Mouse (Mus musculus): ENCODE measurements around the gene Wdr1. TPM values are rescaled to one million over a fixed set of nuclear protein-coding genes. Genes with fewer than 3 reads are reported as not detected.

Gene Wdr1
- polyA plus RNA-seq, 1 experiment from 2014 or later: 241 TPM

- no peak overlapping the region for H3K4me3 ChIP-seq (ENCODE audit: low read depth, low read length)
These were observed 66.4 kb downstream of the Wdr1 start for GRCm38 (mm10) chr5:38496491-38497057.

GRCm38 (mm10) chr5:38493890-38494289, 69.1 kb downstream of the Wdr1 start:
- no peak overlapping the region for H3K4me2 ChIP-seq (ENCODE audit: low read depth, low read length)
- H3K9ac ChIP-seq (ENCODE audit: low read depth, low read length): no peak overlapping the region
- no peaks in the 10 kb centered on the region for H3K4me1 ChIP-seq (ENCODE audit: control insufficient read depth, insufficient read depth, low read length)
- no peaks in the 10 kb centered on the region for H3K36me3 ChIP-seq (ENCODE audit: control insufficient read depth, insufficient read depth, low read length)
- H3K4me3 ChIP-seq (ENCODE audit: low read depth, low read length): no peak overlapping the region
- WGBS: 93% methylated on average over 6 of the region's 6 CpGs
- ATAC-seq (ENCODE audit: low read depth): no peak
- H3K9me3 ChIP-seq (ENCODE audit: control insufficient read depth, low read length): no peaks in the 10 kb centered on the region
- no peak overlapping the region for H3K27ac ChIP-seq (replicated peaks; ENCODE audit: low read depth, low read length)
- no peaks in the 10 kb centered on the region for H3K27me3 ChIP-seq (replicated peaks; ENCODE audit: control insufficient read depth, insufficient read depth, low read length)
- DNase-seq (ENCODE audit: low spot score): no peak

More at GRCm38 (mm10) chr5:38496491-38497057, 66.4 kb downstream of the Wdr1 start:
- ATAC-seq (ENCODE audit: low read depth) (no peak), DNase-seq (ENCODE audit: low spot score) (no peak)
- Histone ChIP-seq H3K4me2 (ENCODE audit: low read depth, low read length) (no peak overlapping the region), H3K36me3 (ENCODE audit: control insufficient read depth, insufficient read depth, low read length) (no peaks in the 10 kb centered on the region), H3K27me3 (replicated peaks; ENCODE audit: control insufficient read depth, insufficient read depth, low read length) (no peaks in the 10 kb centered on the region), H3K4me1 (ENCODE audit: control insufficient read depth, insufficient read depth, low read length) (no peaks in the 10 kb centered on the region), H3K9ac (ENCODE audit: low read depth, low read length) (no peak overlapping the region), H3K27ac (replicated peaks; ENCODE audit: low read depth, low read length) (no peak overlapping the region), H3K9me3 (ENCODE audit: control insufficient read depth, low read length) (no peaks in the 10 kb centered on the region)
- WGBS: 76% methylated on average over 8 of the region's 8 CpGs

- ATAC-seq (ENCODE audit: low read depth) (no peak), DNase-seq (ENCODE audit: low spot score) (no peak)
- Histone ChIP-seq H3K27ac (replicated peaks; ENCODE audit: low read depth, low read length) (no peak overlapping the region), H3K36me3 (ENCODE audit: control insufficient read depth, insufficient read depth, low read length) (no peaks in the 10 kb centered on the region), H3K9ac (ENCODE audit: low read depth, low read length) (no peak overlapping the region), H3K4me3 (ENCODE audit: low read depth, low read length) (no peak overlapping the region), H3K9me3 (ENCODE audit: control insufficient read depth, low read length) (no peaks in the 10 kb centered on the region), H3K4me1 (ENCODE audit: control insufficient read depth, insufficient read depth, low read length) (0 out of 2 replicates have a peak, but pooled peaks cover 3% of the 10 kb centered on the region), H3K4me2 (ENCODE audit: low read depth, low read length) (no peak overlapping the region), H3K27me3 (replicated peaks; ENCODE audit: control insufficient read depth, insufficient read depth, low read length) (no peaks in the 10 kb centered on the region)
- WGBS: 89% methylated on average over 8 of the region's 8 CpGs
These were observed 71.3 kb downstream of the Wdr1 start for GRCm38 (mm10) chr5:38491763-38492162.

- no peak overlapping the region for H3K4me2 ChIP-seq (ENCODE audit: low read depth, low read length)
- DNase-seq (ENCODE audit: low spot score): no peak
- H3K27ac ChIP-seq (replicated peaks; ENCODE audit: low read depth, low read length): no peak overlapping the region
- 0 out of 2 replicates have a peak, but pooled peaks cover 3% of the 10 kb centered on the region for H3K4me1 ChIP-seq (ENCODE audit: control insufficient read depth, insufficient read depth, low read length)
- ATAC-seq (ENCODE audit: low read depth): no peak
- H3K36me3 ChIP-seq (ENCODE audit: control insufficient read depth, insufficient read depth, low read length): no peaks in the 10 kb centered on the region
- no peaks in the 10 kb centered on the region for H3K27me3 ChIP-seq (replicated peaks; ENCODE audit: control insufficient read depth, insufficient read depth, low read length)
- H3K9me3 ChIP-seq (ENCODE audit: control insufficient read depth, low read length): no peaks in the 10 kb centered on the region
- WGBS: 81% methylated on average over 4 of the region's 4 CpGs
- H3K9ac ChIP-seq (ENCODE audit: low read depth, low read length): no peak overlapping the region
- no peak overlapping the region for H3K4me3 ChIP-seq (ENCODE audit: low read depth, low read length)
These were observed 73.3 kb downstream of the Wdr1 start for GRCm38 (mm10) chr5:38489739-38490138.

- no peaks in the 10 kb centered on the region for H3K9me3 ChIP-seq (ENCODE audit: control insufficient read depth, low read length)
- H3K36me3 ChIP-seq (ENCODE audit: control insufficient read depth, insufficient read depth, low read length): no peaks in the 10 kb centered on the region
- no peak for ATAC-seq (ENCODE audit: low read depth)
- H3K9ac ChIP-seq (ENCODE audit: low read depth, low read length): no peak overlapping the region
- H3K4me3 ChIP-seq (ENCODE audit: low read depth, low read length): no peak overlapping the region
- no peaks in the 10 kb centered on the region for H3K27me3 ChIP-seq (replicated peaks; ENCODE audit: control insufficient read depth, insufficient read depth, low read length)
- H3K4me1 ChIP-seq (ENCODE audit: control insufficient read depth, insufficient read depth, low read length): 0 out of 2 replicates have a peak, but pooled peaks cover 3% of the 10 kb centered on the region
- H3K4me2 ChIP-seq (ENCODE audit: low read depth, low read length): no peak overlapping the region
- 77% methylated on average over 20 of the region's 20 CpGs for WGBS
- no peak for DNase-seq (ENCODE audit: low spot score)
- no peak overlapping the region for H3K27ac ChIP-seq (replicated peaks; ENCODE audit: low read depth, low read length)
These were observed 74.1 kb downstream of the Wdr1 start for GRCm38 (mm10) chr5:38488673-38489615.

GRCm38 (mm10) chr5:38488026-38488425, 75.0 kb downstream of the Wdr1 start:
- Histone ChIP-seq H3K9ac (ENCODE audit: low read depth, low read length) (no peak overlapping the region), H3K4me1 (ENCODE audit: control insufficient read depth, insufficient read depth, low read length) (0 out of 2 replicates have a peak, but pooled peaks cover 3% of the 10 kb centered on the region), H3K9me3 (ENCODE audit: control insufficient read depth, low read length) (no peaks in the 10 kb centered on the region), H3K4me3 (ENCODE audit: low read depth, low read length) (no peak overlapping the region), H3K36me3 (ENCODE audit: control insufficient read depth, insufficient read depth, low read length) (no peaks in the 10 kb centered on the region), H3K27ac (replicated peaks; ENCODE audit: low read depth, low read length) (no peak overlapping the region), H3K27me3 (replicated peaks; ENCODE audit: control insufficient read depth, insufficient read depth, low read length) (no peaks in the 10 kb centered on the region), H3K4me2 (ENCODE audit: low read depth, low read length) (no peak overlapping the region)
- WGBS: 46% methylated on average over 6 of the region's 6 CpGs
- no peak for DNase-seq (ENCODE audit: low spot score)
- no peak for ATAC-seq (ENCODE audit: low read depth)

GRCm38 (mm10) chr5:38487247-38487646, 75.8 kb downstream of the Wdr1 start:
- Histone ChIP-seq H3K4me3 (ENCODE audit: low read depth, low read length) (no peak overlapping the region), H3K9me3 (ENCODE audit: control insufficient read depth, low read length) (no peaks in the 10 kb centered on the region), H3K9ac (ENCODE audit: low read depth, low read length) (no peak overlapping the region), H3K27me3 (replicated peaks; ENCODE audit: control insufficient read depth, insufficient read depth, low read length) (no peaks in the 10 kb centered on the region), H3K4me2 (ENCODE audit: low read depth, low read length) (no peak overlapping the region), H3K36me3 (ENCODE audit: control insufficient read depth, insufficient read depth, low read length) (no peaks in the 10 kb centered on the region), H3K4me1 (ENCODE audit: control insufficient read depth, insufficient read depth, low read length) (0 out of 2 replicates have a peak, but pooled peaks cover 3% of the 10 kb centered on the region), H3K27ac (replicated peaks; ENCODE audit: low read depth, low read length) (no peak overlapping the region)
- DNase-seq (ENCODE audit: low spot score): no peak
- WGBS: 81% methylated on average over 4 of the region's 4 CpGs
- ATAC-seq (ENCODE audit: low read depth): no peak

GRCm38 (mm10) chr5:38485946-38486345, 77.1 kb downstream of the Wdr1 start:
- Histone ChIP-seq H3K27me3 (replicated peaks; ENCODE audit: control insufficient read depth, insufficient read depth, low read length) (no peaks in the 10 kb centered on the region), H3K9me3 (ENCODE audit: control insufficient read depth, low read length) (no peaks in the 10 kb centered on the region), H3K36me3 (ENCODE audit: control insufficient read depth, insufficient read depth, low read length) (no peaks in the 10 kb centered on the region), H3K4me2 (ENCODE audit: low read depth, low read length) (no peak overlapping the region), H3K27ac (replicated peaks; ENCODE audit: low read depth, low read length) (no peak overlapping the region), H3K4me3 (ENCODE audit: low read depth, low read length) (no peak overlapping the region), H3K9ac (ENCODE audit: low read depth, low read length) (no peak overlapping the region), H3K4me1 (ENCODE audit: control insufficient read depth, insufficient read depth, low read length) (0 out of 2 replicates have a peak, but pooled peaks cover 3% of the 10 kb centered on the region)
- DNase-seq (ENCODE audit: low spot score): no peak
- ATAC-seq (ENCODE audit: low read depth): no peak
- 82% methylated on average over 4 of the region's 4 CpGs for WGBS
